Mouse (Mus musculus) gastrocnemius, postnatal 25 days (tissue): ENCODE measurements at regions not wholly inside any gene's neighbourhood (a gene's known extent, or its start where the extent isn't known, plus 50 kb on each side); places are given as distances from the start of the nearest gene placed in this dataset.
A peak's percentile ranks its signal among the peaks of the same experiment; 100 is the strongest.
"Not testable (repeated sequence)": the region's sequence is repeated elsewhere in the genome, so short reads cannot be mapped to it uniquely, and the experiment has no call there.

Experiments used
- DNase-seq: peaks from one replicate; pipeline ENCODE4 v3.0.0; 2022

- no peak for DNase-seq
These were observed 60.6 kb upstream of the Helt start for GRCm38 (mm10) chr8:46355066-46355465.

- not testable (repeated sequence) for DNase-seq
These were observed 63.5 kb upstream of the Helt start for GRCm38 (mm10) chr8:46357961-46358360.

- DNase-seq = no peak
These were observed 68.4 kb upstream of the Helt start for GRCm38 (mm10) chr8:46362871-46363306.

GRCm38 (mm10) chr8:46365711-46366110, 71.2 kb upstream of the Helt start:
- DNase-seq = no peak

GRCm38 (mm10) chr8:46367125-46367524, 72.7 kb upstream of the Helt start:
- no peak for DNase-seq

GRCm38 (mm10) chr8:46374092-46374491, 79.6 kb upstream of the Helt start:
- no peak for DNase-seq

- no peak for DNase-seq
These were observed 81.5 kb upstream of the Helt start for GRCm38 (mm10) chr8:46375986-46376385.

GRCm38 (mm10) chr8:46384926-46385325, 85.9 kb upstream of the Acsl1 start:
- DNase-seq = no peak

- no peak for DNase-seq
These were observed 85.0 kb upstream of the Acsl1 start for GRCm38 (mm10) chr8:46385806-46386205.

- no peak for DNase-seq
These were observed 84.3 kb upstream of the Acsl1 start for GRCm38 (mm10) chr8:46386553-46386952.

GRCm38 (mm10) chr8:46387037-46387436, 83.8 kb upstream of the Acsl1 start:
- DNase-seq = no peak

- DNase-seq = no peak
These were observed 82.4 kb upstream of the Acsl1 start for GRCm38 (mm10) chr8:46388421-46388820.

GRCm38 (mm10) chr8:46390431-46390830, 80.4 kb upstream of the Acsl1 start:
- peak; percentile 22 for DNase-seq

- DNase-seq = no peak
These were observed 79.2 kb upstream of the Acsl1 start for GRCm38 (mm10) chr8:46391678-46392077.

GRCm38 (mm10) chr8:46393296-46393695, 77.5 kb upstream of the Acsl1 start:
- DNase-seq = no peak

GRCm38 (mm10) chr8:46394750-46395149, 76.1 kb upstream of the Acsl1 start:
- no peak for DNase-seq

GRCm38 (mm10) chr8:46395348-46395747, 75.5 kb upstream of the Acsl1 start:
- no peak for DNase-seq

GRCm38 (mm10) chr8:46397081-46397480, 73.8 kb upstream of the Acsl1 start:
- no peak for DNase-seq

- DNase-seq = no peak
These were observed 73.1 kb upstream of the Acsl1 start for GRCm38 (mm10) chr8:46397777-46398176.

- DNase-seq = no peak
These were observed 70.2 kb upstream of the Acsl1 start for GRCm38 (mm10) chr8:46400595-46400994.

- no peak for DNase-seq
These were observed 66.8 kb upstream of the Acsl1 start for GRCm38 (mm10) chr8:46403877-46404560.

- no peak for DNase-seq
These were observed 62.0 kb upstream of the Acsl1 start for GRCm38 (mm10) chr8:46408886-46409285.

GRCm38 (mm10) chr8:46409296-46409695, 61.5 kb upstream of the Acsl1 start:
- no peak for DNase-seq

- no peak for DNase-seq
These were observed 58.8 kb upstream of the Acsl1 start for GRCm38 (mm10) chr8:46411877-46412625.
